Mouse (Mus musculus): ENCODE measurements around the gene Cand2. TPM values are rescaled to one million over a fixed set of nuclear protein-coding genes. Genes with fewer than 3 reads are reported as not detected.
A peak's percentile ranks its signal among the peaks of the same experiment; 100 is the strongest.

Gene Cand2
- total and polyA plus RNA-seq, 2 experiments from 2014 or later, result 30.0 to 50.9 TPM

- DNase-seq (ENCODE audit: low spot score) (no peak), ATAC-seq (ENCODE audit: insufficient read depth, low read depth) (no peak)
- Histone ChIP-seq H3K9me3 (replicated peaks; ENCODE audit: control insufficient read depth, low read length) (no peaks in the 10 kb centered on the region), H3K4me3 (ENCODE audit: low read depth, low read length) (no peak overlapping the region), H3K27ac (ENCODE audit: low read depth) (no peak overlapping the region), H3K36me3 (replicated peaks; ENCODE audit: control insufficient read depth, insufficient read depth, low read length) (no peaks in the 10 kb centered on the region), H3K27me3 (ENCODE audit: control insufficient read depth, insufficient read depth, low read length) (no peaks in the 10 kb centered on the region), H3K4me1 (ENCODE audit: control insufficient read depth, insufficient read depth) (no peaks in the 10 kb centered on the region), H3K9ac (replicated peaks; ENCODE audit: low read depth, low read length) (no peak overlapping the region), H3K4me2 (ENCODE audit: low read depth, low read length) (no peak overlapping the region)
- 68% methylated on average over 4 of the region's 4 CpGs for WGBS
- peak; percentile 34 for TF ChIP-seq CTCF (IDR thresholded peaks at IDR 0.05; ENCODE audit: low read depth)
- no peak for TF ChIP-seq EP300 (IDR thresholded peaks at IDR 0.05; ENCODE audit: low read depth)
Observed at GRCm38 (mm10) chr6:115734909-115735308, 39.4 kb upstream of the Cand2 start.

GRCm38 (mm10) chr6:115739056-115739455 is 35.3 kb upstream of the Cand2 start:
- Histone ChIP-seq H3K4me1 (ENCODE audit: control insufficient read depth, insufficient read depth) (no peaks in the 10 kb centered on the region), H3K4me3 (ENCODE audit: low read depth, low read length) (no peak overlapping the region), H3K9ac (replicated peaks; ENCODE audit: low read depth, low read length) (no peak overlapping the region), H3K27ac (ENCODE audit: low read depth) (no peak overlapping the region), H3K36me3 (replicated peaks; ENCODE audit: control insufficient read depth, insufficient read depth, low read length) (no peaks in the 10 kb centered on the region), H3K27me3 (ENCODE audit: control insufficient read depth, insufficient read depth, low read length) (no peaks in the 10 kb centered on the region), H3K9me3 (replicated peaks; ENCODE audit: control insufficient read depth, low read length) (no peaks in the 10 kb centered on the region), H3K4me2 (ENCODE audit: low read depth, low read length) (no peak overlapping the region)
- TF ChIP-seq CTCF (IDR thresholded peaks at IDR 0.05; ENCODE audit: low read depth), result no peak
- no peak for TF ChIP-seq EP300 (IDR thresholded peaks at IDR 0.05; ENCODE audit: low read depth)
- 80% methylated on average over 5 of the region's 5 CpGs for WGBS
- no peak for DNase-seq (ENCODE audit: low spot score)
- no peak for ATAC-seq (ENCODE audit: insufficient read depth, low read depth)

- Histone ChIP-seq H3K27ac (ENCODE audit: low read depth) (no peak overlapping the region), H3K4me1 (ENCODE audit: control insufficient read depth, insufficient read depth) (no peaks in the 10 kb centered on the region), H3K9ac (replicated peaks; ENCODE audit: low read depth, low read length) (no peak overlapping the region), H3K4me3 (ENCODE audit: low read depth, low read length) (no peak overlapping the region), H3K27me3 (ENCODE audit: control insufficient read depth, insufficient read depth, low read length) (no peaks in the 10 kb centered on the region), H3K36me3 (replicated peaks; ENCODE audit: control insufficient read depth, insufficient read depth, low read length) (no peaks in the 10 kb centered on the region), H3K4me2 (ENCODE audit: low read depth, low read length) (no peak overlapping the region), H3K9me3 (replicated peaks; ENCODE audit: control insufficient read depth, low read length) (no peaks in the 10 kb centered on the region)
- 4% methylated on average over 1 of the region's 1 CpGs for WGBS
- no peak for DNase-seq (ENCODE audit: low spot score)
- TF ChIP-seq EP300 (IDR thresholded peaks at IDR 0.05; ENCODE audit: low read depth) (no peak), CTCF (IDR thresholded peaks at IDR 0.05; ENCODE audit: low read depth) (no peak)
- peak; percentile 44 for ATAC-seq (ENCODE audit: insufficient read depth, low read depth)
Observed at GRCm38 (mm10) chr6:115743569-115743968, 30.8 kb upstream of the Cand2 start.

- no peak overlapping the region for H3K27ac ChIP-seq (ENCODE audit: low read depth)
- no peak for ATAC-seq (ENCODE audit: insufficient read depth, low read depth)
- no peak for DNase-seq (ENCODE audit: low spot score)
- no peaks in the 10 kb centered on the region for H3K4me1 ChIP-seq (ENCODE audit: control insufficient read depth, insufficient read depth)
- no peaks in the 10 kb centered on the region for H3K9me3 ChIP-seq (replicated peaks; ENCODE audit: control insufficient read depth, low read length)
- H3K27me3 ChIP-seq (ENCODE audit: control insufficient read depth, insufficient read depth, low read length), result no peaks in the 10 kb centered on the region
- H3K4me2 ChIP-seq (ENCODE audit: low read depth, low read length), result no peak overlapping the region
- H3K4me3 ChIP-seq (ENCODE audit: low read depth, low read length), result no peak overlapping the region
- no peaks in the 10 kb centered on the region for H3K36me3 ChIP-seq (replicated peaks; ENCODE audit: control insufficient read depth, insufficient read depth, low read length)
- H3K9ac ChIP-seq (replicated peaks; ENCODE audit: low read depth, low read length), result no peak overlapping the region
- 71% methylated on average over 1 of the region's 1 CpGs for WGBS
- no peak for TF ChIP-seq EP300 (IDR thresholded peaks at IDR 0.05; ENCODE audit: low read depth)
- no peak for TF ChIP-seq CTCF (IDR thresholded peaks at IDR 0.05; ENCODE audit: low read depth)
Observed at GRCm38 (mm10) chr6:115746326-115746725, 28.0 kb upstream of the Cand2 start.

GRCm38 (mm10) chr6:115755536-115755935 is 18.8 kb upstream of the Cand2 start:
- H3K9ac ChIP-seq (replicated peaks; ENCODE audit: low read depth, low read length), result no peak overlapping the region
- no peak overlapping the region for H3K4me3 ChIP-seq (ENCODE audit: low read depth, low read length)
- no peak overlapping the region for H3K27ac ChIP-seq (ENCODE audit: low read depth)
- no peak for ATAC-seq (ENCODE audit: insufficient read depth, low read depth)
- no peak overlapping the region for H3K4me2 ChIP-seq (ENCODE audit: low read depth, low read length)
- no peak for DNase-seq (ENCODE audit: low spot score)
- H3K9me3 ChIP-seq (replicated peaks; ENCODE audit: control insufficient read depth, low read length), result no peaks in the 10 kb centered on the region
- no peaks in the 10 kb centered on the region for H3K27me3 ChIP-seq (ENCODE audit: control insufficient read depth, insufficient read depth, low read length)
- no peaks in the 10 kb centered on the region for H3K36me3 ChIP-seq (replicated peaks; ENCODE audit: control insufficient read depth, insufficient read depth, low read length)
- TF ChIP-seq EP300 (IDR thresholded peaks at IDR 0.05; ENCODE audit: low read depth), result no peak
- TF ChIP-seq CTCF (IDR thresholded peaks at IDR 0.05; ENCODE audit: low read depth), result no peak
- 21% methylated on average over 7 of the region's 7 CpGs for WGBS
- no peaks in the 10 kb centered on the region; the same call in none of the 2 replicates for H3K4me1 ChIP-seq (ENCODE audit: control insufficient read depth, insufficient read depth)

GRCm38 (mm10) chr6:115758981-115759435 is 15.3 kb upstream of the Cand2 start:
- Histone ChIP-seq H3K9ac (replicated peaks; ENCODE audit: low read depth, low read length) (no peak overlapping the region), H3K27ac (ENCODE audit: low read depth) (no peak overlapping the region), H3K4me1 (ENCODE audit: control insufficient read depth, insufficient read depth) (peaks cover 9% of the 10 kb centered on the region), H3K4me3 (ENCODE audit: low read depth, low read length) (no peak overlapping the region), H3K36me3 (replicated peaks; ENCODE audit: control insufficient read depth, insufficient read depth, low read length) (no peaks in the 10 kb centered on the region), H3K4me2 (ENCODE audit: low read depth, low read length) (no peak overlapping the region), H3K9me3 (replicated peaks; ENCODE audit: control insufficient read depth, low read length) (no peaks in the 10 kb centered on the region), H3K27me3 (ENCODE audit: control insufficient read depth, insufficient read depth, low read length) (no peaks in the 10 kb centered on the region)
- TF ChIP-seq EP300 (IDR thresholded peaks at IDR 0.05; ENCODE audit: low read depth) (no peak), CTCF (IDR thresholded peaks at IDR 0.05; ENCODE audit: low read depth) (no peak)
- DNase-seq (ENCODE audit: low spot score), result no peak
- 41% methylated on average over 9 of the region's 9 CpGs for WGBS
- 0 out of 2 replicates have a peak, but pooled peaks have one; percentile 14 for ATAC-seq (ENCODE audit: insufficient read depth, low read depth)

Data from heart, postnatal 0 days (tissue).